Mouse (Mus musculus) G1E (cell line): Measurements from ENCODE around the gene Slc9b2.

Experiments used
- CTCF ChIP-seq: IDR thresholded peaks from 2 replicates; pipeline ENCODE4 v1.5.1; 2012; ENCODE audit warnings: low read depth, low read length, inconsistent platforms, mixed read lengths
- GATA1 ChIP-seq: IDR thresholded peaks from 2 replicates; pipeline ENCODE4 v1.6.1; 2012; ENCODE audit warnings: borderline replicate concordance, low read length, inconsistent platforms, mixed read lengths
- POLR2AphosphoS5 ChIP-seq: IDR thresholded peaks from 2 replicates; pipeline ENCODE4 v1.6.1; 2012; ENCODE audit warnings: low read depth, low read length, inconsistent platforms; ENCODE audit not compliant: insufficient replicate concordance
- TAL1 ChIP-seq: conservative IDR thresholded peaks from 2 replicates; pipeline ENCODE4 v1.6.1; 2012; ENCODE audit warnings: low read depth, low read length, inconsistent platforms, mixed read lengths

GRCm38 (mm10) chr3:135357394-135357793, 49.9 kb downstream of the Slc9b2 start:
- TF ChIP-seq TAL1 (no peak), CTCF (no peak), GATA1 (no peak), POLR2AphosphoS5 (no peak)
